Mouse (Mus musculus) left cerebral cortex, postnatal 4 days (tissue): ENCODE measurements around the gene Vmn1r20. TPM values are rescaled to one million over a fixed set of nuclear protein-coding genes. Genes with fewer than 3 reads are reported as not detected.
"Not testable (repeated sequence)": the region's sequence is repeated elsewhere in the genome, so short reads cannot be mapped to it uniquely, and the experiment has no call there.

Experiments used
- DNase-seq: peaks from one replicate; pipeline ENCODE4 v3.0.0-alpha.2; 2022
- intact Hi-C: fragments of 180-260 bp; cut with DNase I; formaldehyde crosslinking; loops from one replicate; pipeline ENCODE4 v1.15.1; 2025
- total RNA-seq, 2 experiments: library from RNA; stranded (reverse); gene quantifications; 2 replicates each; pipeline ENCODE4 v1.2.3; 2021

The Vmn1r20 gene
- not detected for total RNA-seq

DNA sequence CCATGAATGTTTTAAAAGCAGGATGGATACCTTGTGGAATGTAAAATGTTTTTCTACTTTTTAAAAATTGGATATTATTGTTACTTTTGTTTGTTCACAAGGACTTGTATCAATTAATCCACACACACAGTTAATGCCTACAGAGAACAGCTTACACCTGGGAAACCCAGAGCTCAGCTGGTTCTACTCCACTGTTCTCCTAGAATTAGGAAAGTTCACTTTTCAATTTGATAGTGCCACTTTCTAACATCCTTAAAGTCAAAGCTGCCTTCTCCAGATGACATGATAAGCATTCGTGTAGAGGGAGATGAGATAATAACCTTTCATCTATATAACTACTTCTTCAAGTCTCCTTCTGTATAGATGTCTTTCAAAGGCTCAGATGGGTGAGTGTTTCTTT is at the start of gene Vmn1r20:
Gene Vmn1r20, plus strand, starts transcription at position 301 of the 400 bp plus-strand sequence.
- DNase-seq = no peak
- intact Hi-C loops = no loop called here

DNA sequence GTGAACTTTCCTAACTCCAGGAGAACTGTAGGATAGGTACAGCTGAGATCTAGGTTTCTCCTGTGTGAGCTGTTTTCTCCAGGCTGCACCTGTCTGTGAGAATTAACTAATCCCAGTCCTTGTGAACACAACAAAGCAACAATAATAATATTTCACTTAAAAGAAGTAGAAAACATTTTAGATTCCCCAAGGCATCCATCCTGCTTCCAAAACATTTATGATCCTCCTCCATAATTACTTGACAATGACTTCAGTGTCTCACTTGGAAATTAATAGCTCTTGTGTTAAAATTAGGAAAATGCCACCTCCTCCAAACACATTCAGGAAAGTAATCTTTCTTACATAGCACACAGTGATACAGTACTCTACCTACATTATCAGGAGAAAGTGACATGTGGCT is 33.0 kb upstream of the Vmn1r20 start, which contains the start of gene Vmn1r18:
Gene Vmn1r18, minus strand, starts transcription at position 101 of the 400 bp plus-strand sequence.
- intact Hi-C loops = no loop called here

DNA sequence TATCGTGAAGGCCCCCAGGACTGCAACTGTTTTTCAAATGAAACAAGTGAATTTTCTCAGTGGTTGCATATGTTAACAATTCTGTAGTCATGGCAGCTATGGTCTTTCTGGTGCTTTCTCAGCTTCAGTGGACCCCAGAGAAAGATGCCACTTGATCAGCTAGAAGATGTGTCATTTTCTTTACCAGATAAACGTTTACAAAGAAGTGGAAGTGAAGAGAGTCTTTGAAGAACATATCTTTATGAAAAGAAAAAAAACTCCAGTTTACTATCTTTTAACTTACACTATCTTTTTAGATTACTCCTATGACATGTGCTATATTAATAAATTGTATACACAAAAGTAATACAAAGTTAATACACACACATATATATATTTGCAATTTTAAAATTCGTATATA is 25.2 kb upstream of the Vmn1r20 start, which contains the start of gene Vmn1r19:
Gene Vmn1r19, plus strand, starts transcription at position 301 of the 400 bp plus-strand sequence.
- intact Hi-C loops, DNase-seq: not testable (repeated sequence)

More for the DNA sequence above, 33.0 kb upstream of the Vmn1r20 start, which contains the start of gene Vmn1r18:
- no peak for DNase-seq

DNA sequence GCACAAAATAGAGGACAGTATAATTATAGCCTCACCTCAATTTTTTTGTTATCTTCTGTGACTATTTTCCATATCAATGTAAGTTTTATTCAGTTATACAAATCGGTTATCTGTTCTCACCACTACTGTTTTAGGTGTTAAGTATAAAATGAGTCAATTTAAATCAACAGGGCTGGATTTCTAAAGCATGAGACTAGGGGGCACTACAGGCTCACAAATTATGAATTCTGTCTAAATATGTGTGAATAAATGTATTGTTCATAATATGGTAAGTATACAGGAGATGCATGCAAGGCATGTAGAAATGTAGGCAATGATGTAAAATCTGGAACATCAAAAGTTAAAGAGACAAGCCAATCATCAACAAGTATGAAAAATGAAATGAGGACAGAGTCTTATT is 2.5 kb downstream of the Vmn1r20 start:
- no peak for DNase-seq
- intact Hi-C loops = no loop called here

DNA sequence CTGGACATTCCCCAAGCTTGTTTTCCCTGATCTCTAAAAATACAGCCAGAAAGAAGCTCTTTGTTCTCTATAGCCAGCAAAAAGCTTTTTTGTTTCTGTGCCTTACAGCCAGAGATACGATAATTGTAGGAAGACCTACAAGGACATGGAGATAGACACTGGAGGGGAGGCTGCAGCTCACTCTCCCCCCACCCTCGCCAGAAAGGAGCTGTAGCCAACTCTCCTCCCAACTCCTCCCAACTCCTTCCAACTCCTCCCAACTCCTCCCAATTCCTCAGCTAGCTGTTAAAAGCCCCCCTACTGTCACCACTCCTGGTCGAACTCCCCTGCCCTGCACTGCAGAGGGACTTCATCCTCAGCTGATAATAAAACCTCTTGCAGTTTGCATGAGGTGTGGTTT is 39.4 kb downstream of the Vmn1r20 start:
- DNase-seq, intact Hi-C loops: not testable (repeated sequence)

Other genes with a start within 250 kb of the Vmn1r20 start
- gene Vmn1r13, start 225.6 kb upstream of the Vmn1r20 start, total RNA-seq = not detected
- gene Vmn1r14, start 197.2 kb upstream of the Vmn1r20 start, total RNA-seq = not detected
- not detected for gene Vmn1r15, start 171.0 kb upstream of the Vmn1r20 start, total RNA-seq
- gene Vmn1r16, start 99.4 kb upstream of the Vmn1r20 start, total RNA-seq = not detected
- not detected for gene Vmn1r17, start 65.2 kb upstream of the Vmn1r20 start, total RNA-seq
- gene Vmn1r18, start 33.1 kb upstream of the Vmn1r20 start, total RNA-seq = under 1 TPM in 1 of 2 experiments, not detected in 1; 0.06 TPM
- not detected for gene Vmn1r19, start 25.1 kb upstream of the Vmn1r20 start, total RNA-seq
- gene Ppm1k, start 106.5 kb downstream of the Vmn1r20 start, total RNA-seq = 10 to 100 TPM; 19.5 to 22.2 TPM
- 1 to 10 TPM; 2.4 to 3.4 TPM for gene Herc6, start 152.1 kb downstream of the Vmn1r20 start, total RNA-seq